Mouse (Mus musculus) splenic B cell, adult 2 months (primary cell): ENCODE results near the gene Alpl.
A peak's percentile ranks its signal among the peaks of the same experiment; 100 is the strongest.

Experiments used
- DNase-seq: peaks from one replicate; pipeline ENCODE4 v3.0.0-alpha.2; 2011; ENCODE audit warnings: low read depth, low spot score
- H3K27me3 ChIP-seq: 2 replicates; pipeline ENCODE4 v1.6.1; 2012; ENCODE audit warnings: mild to moderate bottlenecking, low read length, moderate library complexity, mixed read lengths; ENCODE audit not compliant: control insufficient read depth, poor library complexity, insufficient read depth, severe bottlenecking
- H3K36me3 ChIP-seq: 2 replicates; pipeline ENCODE4 v1.6.1; 2012; ENCODE audit warnings: mild to moderate bottlenecking, low read length, moderate library complexity, mixed read lengths; ENCODE audit not compliant: control insufficient read depth, poor library complexity, insufficient read depth, severe bottlenecking

Gene Alpl

GRCm38 (mm10) chr4:137749680-137750079, 46.5 kb downstream of the Alpl start:
- H3K36me3 ChIP-seq, result no peaks in the 10 kb centered on the region
- no peaks in the 10 kb centered on the region for H3K27me3 ChIP-seq
- no peak for DNase-seq

DNA sequence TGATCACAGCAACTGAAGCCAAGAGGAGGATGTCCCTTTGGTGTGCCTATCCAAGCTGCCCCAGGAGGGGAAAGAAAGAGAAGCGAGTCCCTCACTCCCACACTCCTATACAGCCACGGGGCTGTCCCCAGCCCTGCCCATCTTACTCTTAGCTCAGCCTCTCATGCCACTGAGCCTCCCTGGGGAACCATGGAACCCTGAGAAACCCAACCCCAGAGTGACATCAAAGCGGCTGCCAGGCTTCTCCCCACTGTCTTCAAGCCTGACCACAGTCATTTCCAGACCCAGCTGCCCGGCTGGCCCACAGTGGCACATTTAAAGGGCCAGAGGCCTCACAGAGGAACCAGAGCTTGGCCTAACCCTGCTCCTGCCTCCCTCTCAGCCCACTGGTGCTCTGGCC, 47.5 kb downstream of the Alpl start:
- H3K27me3 ChIP-seq, result no peaks in the 10 kb centered on the region
- no peaks in the 10 kb centered on the region for H3K36me3 ChIP-seq
- DNase-seq, result peak; percentile 57

GRCm38 (mm10) chr4:137747590-137747989, 48.6 kb downstream of the Alpl start:
- DNase-seq, result no peak
- no peaks in the 10 kb centered on the region for H3K27me3 ChIP-seq
- H3K36me3 ChIP-seq, result no peaks in the 10 kb centered on the region

GRCm38 (mm10) chr4:137747091-137747490, 49.1 kb downstream of the Alpl start:
- no peak for DNase-seq
- H3K27me3 ChIP-seq, result no peaks in the 10 kb centered on the region
- no peaks in the 10 kb centered on the region for H3K36me3 ChIP-seq

- H3K27me3 ChIP-seq, result no peaks in the 10 kb centered on the region
- peak; percentile 45 for DNase-seq
- no peaks in the 10 kb centered on the region for H3K36me3 ChIP-seq
These were observed 51.7 kb downstream of the Alpl start for GRCm38 (mm10) chr4:137744433-137744918.

DNA sequence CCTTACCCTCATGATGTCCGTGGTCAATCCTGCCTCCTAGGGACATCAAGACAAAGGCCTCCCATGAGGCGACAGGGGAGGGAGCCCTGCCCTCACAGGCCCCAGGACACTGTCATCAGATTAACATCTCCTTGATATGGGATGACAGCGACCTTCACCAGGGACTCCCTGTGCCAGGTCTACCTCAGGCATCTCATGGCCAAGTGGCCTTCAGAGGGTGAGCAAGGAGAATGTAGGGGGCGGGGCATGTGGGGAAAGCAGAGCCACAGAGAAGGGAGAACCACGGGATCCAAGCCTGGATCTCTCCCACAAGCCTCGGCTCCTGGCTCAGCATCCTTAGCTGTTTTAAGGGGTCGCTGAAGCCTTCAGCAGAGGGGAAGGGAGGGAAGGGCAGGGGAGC, 52.4 kb downstream of the Alpl start:
- DNase-seq, result no peak
- no peaks in the 10 kb centered on the region for H3K27me3 ChIP-seq

GRCm38 (mm10) chr4:137740350-137740749, 55.8 kb downstream of the Alpl start:
- Histone ChIP-seq H3K36me3 (no peaks in the 10 kb centered on the region), H3K27me3 (no peaks in the 10 kb centered on the region)
- DNase-seq, result no peak

More for the DNA sequence above, 52.4 kb downstream of the Alpl start:
- H3K36me3 ChIP-seq, result no peaks in the 10 kb centered on the region

GRCm38 (mm10) chr4:137739151-137739923, 56.8 kb downstream of the Alpl start:
- DNase-seq, result peak; percentile 70
- no peaks in the 10 kb centered on the region for H3K27me3 ChIP-seq

GRCm38 (mm10) chr4:137737760-137738159, 58.4 kb downstream of the Alpl start:
- no peaks in the 10 kb centered on the region for H3K27me3 ChIP-seq
- no peak for DNase-seq
- no peaks in the 10 kb centered on the region for H3K36me3 ChIP-seq

More at GRCm38 (mm10) chr4:137739151-137739923, 56.8 kb downstream of the Alpl start:
- H3K36me3 ChIP-seq, result no peaks in the 10 kb centered on the region

DNA sequence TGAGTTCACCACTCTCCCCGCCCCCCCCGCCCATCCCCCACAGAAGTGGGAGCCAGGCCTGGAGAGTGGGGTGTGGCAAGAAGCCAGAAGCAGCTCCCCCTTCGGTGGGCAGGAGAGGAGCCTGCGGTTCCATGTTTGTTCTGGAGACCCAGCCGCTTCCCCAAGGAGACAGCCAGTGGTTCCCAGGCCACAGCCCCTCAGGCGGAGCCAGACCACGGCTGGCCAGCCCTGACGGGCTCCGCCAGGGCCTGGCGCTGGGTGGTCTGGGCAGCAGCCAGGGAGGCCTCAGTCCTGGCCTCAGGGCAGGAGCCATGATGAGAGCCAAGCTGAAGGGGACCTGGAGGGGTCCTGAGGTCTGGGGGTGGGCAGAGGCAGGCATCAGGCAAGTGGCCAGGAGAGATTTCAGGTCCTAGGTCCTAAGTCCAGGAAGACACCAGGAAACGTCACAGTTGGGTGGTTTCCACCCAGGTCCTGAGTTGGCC, 59.9 kb downstream of the Alpl start:
- H3K36me3 ChIP-seq, result no peaks in the 10 kb centered on the region
- DNase-seq, result no peak
- H3K27me3 ChIP-seq, result no peaks in the 10 kb centered on the region

GRCm38 (mm10) chr4:137733459-137733858, 62.7 kb downstream of the Alpl start:
- no peak for DNase-seq
- Histone ChIP-seq H3K27me3 (no peaks in the 10 kb centered on the region), H3K36me3 (no peaks in the 10 kb centered on the region)

- Histone ChIP-seq H3K36me3 (no peaks in the 10 kb centered on the region), H3K27me3 (no peaks in the 10 kb centered on the region)
- no peak for DNase-seq
These were observed 63.2 kb downstream of the Alpl start for GRCm38 (mm10) chr4:137732962-137733361.

- Histone ChIP-seq H3K36me3 (no peaks in the 10 kb centered on the region), H3K27me3 (no peaks in the 10 kb centered on the region)
- DNase-seq, result no peak
These were observed 63.8 kb downstream of the Alpl start for GRCm38 (mm10) chr4:137732361-137732760.

DNA sequence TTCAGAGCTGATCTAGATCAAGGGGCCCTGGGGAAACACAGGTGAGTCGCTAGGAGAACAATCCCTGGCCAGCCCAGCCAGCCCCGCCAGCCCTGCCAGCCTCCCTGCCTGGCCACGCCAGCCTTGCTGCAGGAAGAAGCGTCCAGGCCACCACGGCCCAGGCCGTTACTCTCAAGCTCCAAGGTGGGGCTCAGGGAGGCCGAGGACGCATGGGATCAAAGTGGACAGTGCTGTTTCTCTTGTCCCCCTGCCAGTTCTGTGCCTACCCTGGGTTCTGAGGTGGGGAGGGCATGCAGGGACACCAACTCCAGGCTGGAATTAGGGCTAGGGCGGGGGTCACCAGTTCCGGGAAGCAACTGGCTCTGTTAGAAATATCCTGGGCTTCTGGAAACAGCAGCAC, 64.3 kb downstream of the Alpl start:
- no peaks in the 10 kb centered on the region for H3K27me3 ChIP-seq
- H3K36me3 ChIP-seq, result no peaks in the 10 kb centered on the region
- no peak for DNase-seq

- H3K27me3 ChIP-seq, result no peaks in the 10 kb centered on the region
- H3K36me3 ChIP-seq, result no peaks in the 10 kb centered on the region
- DNase-seq, result no peak
These were observed 65.4 kb downstream of the Alpl start for GRCm38 (mm10) chr4:137730757-137731156.
